Mouse (Mus musculus) kidney, adult 2 months (tissue): ENCODE measurements around the gene Smco3.

Experiments
- CTCF ChIP-seq: fragments of 200-500 bp; conservative IDR thresholded peaks from 2 replicates; pipeline ENCODE4 v1.5.1; 2011; ENCODE audit warnings: low read depth, mild to moderate bottlenecking, control low read depth, low read length, moderate library complexity, mixed read lengths; ENCODE audit not compliant: insufficient read depth, insufficient read length
- POLR2A ChIP-seq: fragments of 200-500 bp; IDR thresholded peaks from one replicate; pipeline ENCODE4 v1.6.1; 2011; ENCODE audit warnings: low read depth, low read length, control low read depth

DNA sequence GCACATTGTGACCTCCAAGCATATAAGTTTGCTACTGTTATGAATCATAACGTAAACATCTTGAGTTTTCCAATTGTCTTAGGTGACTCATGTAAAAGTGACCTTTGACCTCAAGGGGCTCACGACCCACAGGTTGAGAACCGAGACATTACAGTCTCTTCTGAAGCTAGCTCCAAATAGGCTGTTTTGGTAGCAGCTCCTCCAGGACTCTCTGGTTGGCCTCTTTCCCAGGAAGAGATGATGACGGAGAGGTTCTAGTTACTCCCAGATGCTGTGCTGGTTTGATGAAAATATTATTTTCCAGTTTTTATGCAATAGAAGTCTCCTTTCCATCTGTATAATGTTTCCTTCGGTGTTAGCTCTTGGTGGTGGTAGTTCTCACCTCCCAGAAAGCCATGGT, 33.7 kb upstream of the Smco3 start:
- TF ChIP-seq CTCF = no peak
- no peak for TF ChIP-seq POLR2A
